12 mouse cellular contexts compared by ENCODE assay signal in the genomic region with DNA sequence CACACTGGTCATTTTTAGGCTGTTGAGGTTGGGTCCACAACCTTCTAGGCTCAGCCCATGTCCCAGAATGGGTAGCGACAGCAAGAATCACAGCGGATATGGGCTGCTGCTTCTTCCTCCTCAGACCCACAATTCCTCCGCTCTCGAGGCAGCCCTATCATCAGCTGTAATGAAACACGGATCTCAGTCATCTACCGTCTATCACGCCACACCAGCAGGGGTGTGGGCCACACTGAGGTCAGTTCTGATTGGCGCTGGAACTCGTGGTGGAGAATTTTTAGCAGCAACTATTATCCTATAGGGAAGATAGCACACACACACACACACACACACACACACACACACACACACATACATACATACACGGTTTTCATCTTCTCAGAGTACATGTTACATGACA. TPM values are rescaled to one million over a fixed set of nuclear protein-coding genes. Genes with fewer than 3 reads are reported as not detected.
A peak's percentile ranks its signal among the peaks of the same experiment; 100 is the strongest.
DNase-seq lines count a peak whose midpoint lies in the region; ATAC-seq and TF ChIP-seq lines count a peak whose summit lies in the region.
"Had no signal": no experiment of that assay in that cellular context is flagged by ENCODE, and none has a peak within 500 bp of the region (broad histone marks: within the 10 kb centered on the region; RNA-seq: fewer than 3 reads in every experiment).

No protein-coding gene starts in this region.

- 48% methylated on average over 10 of the region's 10 CpGs for WGBS in heart, embryonic 16.5 days
- WGBS in lung, embryonic 16.5 days = 39% methylated on average over 10 of the region's 10 CpGs
- 70% methylated on average over 10 of the region's 10 CpGs for WGBS in lung, adult 2 months
- WGBS in embryonic facial prominence, embryonic 13.5 days = 49% methylated on average over 10 of the region's 10 CpGs

- no peak overlapping the region for H3K9ac ChIP-seq in heart, embryonic 16.5 days (ENCODE audit: low read length)
- H3K9ac ChIP-seq in lung, embryonic 16.5 days (ENCODE audit: low read length) = peak overlapping the region; percentile 69
- H3K9ac ChIP-seq in embryonic facial prominence, embryonic 13.5 days = 0 out of 2 replicates have a peak overlapping the region, but pooled peaks have one; percentile 21
- H3K9ac ChIP-seq: forebrain, postnatal 0 days had no signal

- H3K4me3 ChIP-seq in heart, embryonic 16.5 days (ENCODE audit: low read length) = no peak overlapping the region
- H3K4me3 ChIP-seq in lung, embryonic 16.5 days (ENCODE audit: low read length) = no peak overlapping the region
- H3K4me3 ChIP-seq in lung, adult 2 months (replicated peaks; ENCODE audit: extremely low read depth, low read depth, low read length) = no peak overlapping the region
- no peak overlapping the region for H3K4me3 ChIP-seq in embryonic facial prominence, embryonic 13.5 days
- H3K4me3 ChIP-seq in myocyte = no peak overlapping the region
- H3K4me3 ChIP-seq: megakaryocyte, embryonic 14.5 days; neural tube, embryonic 12.5 days had no signal

- H3K4me1 ChIP-seq in heart, embryonic 16.5 days (ENCODE audit: control insufficient read depth, insufficient read depth, low read length) = peaks cover 59% of the 10 kb centered on the region
- H3K4me1 ChIP-seq in lung, embryonic 16.5 days (replicated peaks; ENCODE audit: control insufficient read depth, insufficient read depth, low read length) = peaks cover 59% of the 10 kb centered on the region
- H3K4me1 ChIP-seq in lung, adult 2 months (ENCODE audit: control insufficient read depth, insufficient read depth, low read length) = peaks cover 10% of the 10 kb centered on the region
- peaks cover 80% of the 10 kb centered on the region for H3K4me1 ChIP-seq in embryonic facial prominence, embryonic 13.5 days
- H3K4me1 ChIP-seq: megakaryocyte, embryonic 14.5 days had no signal

- no peaks in the 10 kb centered on the region for H3K9me3 ChIP-seq in heart, embryonic 16.5 days (replicated peaks; ENCODE audit: control insufficient read depth, low read length)
- no peaks in the 10 kb centered on the region for H3K9me3 ChIP-seq in lung, embryonic 16.5 days (ENCODE audit: control insufficient read depth, low read length)
- no peaks in the 10 kb centered on the region for H3K9me3 ChIP-seq in embryonic facial prominence, embryonic 13.5 days
- H3K9me3 ChIP-seq: neural tube, embryonic 12.5 days had no signal

- DNase-seq in heart, postnatal 25 days (ENCODE audit: low spot score) = no peak
- DNase-seq in lung, adult 2 months = no peak
- no peak for DNase-seq in embryo, embryonic 10.5 days (ENCODE audit: low spot score)
- DNase-seq: forebrain, postnatal 0 days; liver had no signal

- no peak overlapping the region for H3K4me2 ChIP-seq in heart, embryonic 16.5 days (ENCODE audit: low read depth, low read length)
- no peak overlapping the region for H3K4me2 ChIP-seq in lung, embryonic 16.5 days (ENCODE audit: low read depth, low read length)
- peak overlapping the region; percentile 46; the same call in 1 of the 2 replicates for H3K4me2 ChIP-seq in embryonic facial prominence, embryonic 13.5 days
- H3K4me2 ChIP-seq in myocyte (ENCODE audit: low read depth) = peak overlapping the region; percentile 97

- ATAC-seq in heart, embryonic 16.5 days (replicated peaks; ENCODE audit: extremely low read depth, insufficient read depth, low FRiP score) = no peak
- ATAC-seq in lung, embryonic 16.5 days (ENCODE audit: low read depth) = no peak
- no peak for ATAC-seq in embryonic facial prominence, embryonic 13.5 days (ENCODE audit: insufficient number of reproducible peaks, insufficient read depth, low FRiP score, low TSS enrichment, low read depth)
- ATAC-seq: forebrain, postnatal 0 days had no signal

- H3K27me3 ChIP-seq in heart, embryonic 16.5 days (ENCODE audit: control insufficient read depth, insufficient read depth, low read length) = no peaks in the 10 kb centered on the region
- H3K27me3 ChIP-seq in lung, embryonic 16.5 days (ENCODE audit: control insufficient read depth, insufficient read depth, low read depth, low read length) = no peaks in the 10 kb centered on the region
- no peaks in the 10 kb centered on the region for H3K27me3 ChIP-seq in embryonic facial prominence, embryonic 13.5 days
- no peaks in the 10 kb centered on the region for H3K27me3 ChIP-seq in myocyte (ENCODE audit: control insufficient read depth, insufficient read depth, insufficient read length)
- H3K27me3 ChIP-seq: neural tube, embryonic 12.5 days had no signal

- TF ChIP-seq CTCF in lung, adult 2 months (IDR thresholded peaks at IDR 0.05; ENCODE audit: insufficient read depth, low read length) = no peak

- TF ChIP-seq POLR2A in lung, adult 2 months (IDR thresholded peaks at IDR 0.05; ENCODE audit: borderline replicate concordance, extremely low read depth, low read depth, low read length) = no peak
- TF ChIP-seq POLR2A in myocyte (IDR thresholded peaks at IDR 0.05; ENCODE audit: insufficient read length, low read depth) = no peak

- intact Hi-C loops in heart, postnatal 25 days (cut with DNase I) = no loop called here

- H3K27ac ChIP-seq in heart, embryonic 16.5 days (ENCODE audit: low read length) = peak overlapping the region; percentile 91
- H3K27ac ChIP-seq in lung, embryonic 16.5 days (ENCODE audit: low read length) = peak overlapping the region; percentile 99
- H3K27ac ChIP-seq in embryonic facial prominence, embryonic 13.5 days = peak overlapping the region; percentile 99

- peaks cover 78% of the 10 kb centered on the region for H3K79me2 ChIP-seq in myocyte (ENCODE audit: control insufficient read depth, insufficient read depth)

- no peak overlapping the region for H3ac ChIP-seq in myocyte (ENCODE audit: control insufficient read depth, insufficient read length)

- no peaks in the 10 kb centered on the region for H3K36me3 ChIP-seq in heart, embryonic 16.5 days (ENCODE audit: control insufficient read depth, insufficient read depth)
- H3K36me3 ChIP-seq in lung, embryonic 16.5 days (ENCODE audit: control insufficient read depth, insufficient read depth, low read length) = peaks cover 3% of the 10 kb centered on the region; the same call in 1 of the 2 replicates
- peaks cover 14% of the 10 kb centered on the region for H3K36me3 ChIP-seq in embryonic facial prominence, embryonic 13.5 days
- H3K36me3 ChIP-seq in myocyte (ENCODE audit: control insufficient read depth, insufficient read depth) = peaks cover 4% of the 10 kb centered on the region

TF ChIP-seq in myocyte, 11 proteins besides CTCF, POLR2A, EP300 and RAD21:
- TF ChIP-seq TCF12 (IDR thresholded peaks at IDR 0.05; ENCODE audit: insufficient read depth, poor library complexity, severe bottlenecking) = no peak
- no peak for TF ChIP-seq MYOG (IDR thresholded peaks at IDR 0.05; ENCODE audit: control insufficient read depth in 1 of 3, insufficient read depth in 1 of 3, insufficient read length in 2 of 3, low read depth in 2 of 3)
- TF ChIP-seq TCF3 (IDR thresholded peaks at IDR 0.05; ENCODE audit: insufficient read length, low read depth) = no peak
- no peak for TF ChIP-seq MAX (IDR thresholded peaks at IDR 0.05; ENCODE audit: low read depth)
- no peak for TF ChIP-seq CEBPB (IDR thresholded peaks at IDR 0.05; ENCODE audit: insufficient read depth, poor library complexity, severe bottlenecking)

RNA-seq across cellular contexts. Expression of gene Kirrel, which starts 25.1 kb away (rescaled TPM):
- polyA plus RNA-seq in heart, embryonic 16.5 days (2015; fragmentation: Nextera tagmentation; extraction: Ambion mirVana) = 7.6 and 10.2 TPM in 2 replicates
- total RNA-seq in heart, postnatal 25 days (2021) = 1 to 10 TPM; 7.1 to 8.4 TPM
- polyA plus RNA-seq in lung, embryonic 16.5 days (2015; fragmentation: Nextera tagmentation; extraction: Ambion mirVana) = 13.2 and 14.2 TPM in 2 replicates
- polyA plus RNA-seq in lung, adult 2 months (2012; rRNA removed) = 10.5 and 14.4 TPM in 2 replicates
- 20.4 and 21.9 TPM in 2 replicates for polyA plus RNA-seq in embryonic facial prominence, embryonic 13.5 days (2015; fragmentation: Nextera tagmentation; extraction: Ambion mirVana)
- polyA plus RNA-seq in myocyte (2012; fragmentation: generic; extraction: Trizol) = 20.7 TPM
- total RNA-seq: CH12.LX had no signal

Comparison
In these comparisons a context has a peak if more than half of its experiments do, and no peak if none do; other contexts are left out.
1. H3K4me2 ChIP-seq: peak in embryonic facial prominence, embryonic 13.5 days (single experiment) and myocyte (single experiment); none in heart, embryonic 16.5 days (single experiment) and lung, embryonic 16.5 days (single experiment).
2. Peak in every context shown above with its lines, with median percentiles within 50 percentile points of each other: H3K27ac ChIP-seq.